Mouse (Mus musculus) gastrocnemius, adult 8-10 months (tissue): Measurements from ENCODE around the gene Trpm3. TPM values are rescaled to one million over a fixed set of nuclear protein-coding genes. Genes with fewer than 3 reads are reported as not detected.
A peak's percentile ranks its signal among the peaks of the same experiment; 100 is the strongest.
"Not testable (repeated sequence)": the region's sequence is repeated elsewhere in the genome, so short reads cannot be mapped to it uniquely, and the experiment has no call there.

Experiments
- DNase-seq, 2 experiments: peaks; one replicate each; pipeline ENCODE4 v3.0.0; 2022; ENCODE audit warnings: low spot score in 2 of 2
- total RNA-seq, 4 experiments: library from RNA; stranded (reverse); gene quantifications; 2 replicates each; pipeline ENCODE4 v1.2.4; 2022

Gene Trpm3
- total RNA-seq, 4 experiments from 2014 or later = 0.24 to 0.63 (median 0.40) TPM

GRCm38 (mm10) chr19:22842697-22843096 is 703.9 kb downstream of the Trpm3 start:
- DNase-seq = no peak

- no peak for DNase-seq
Observed at GRCm38 (mm10) chr19:22847696-22848095, 708.9 kb downstream of the Trpm3 start.

DNA sequence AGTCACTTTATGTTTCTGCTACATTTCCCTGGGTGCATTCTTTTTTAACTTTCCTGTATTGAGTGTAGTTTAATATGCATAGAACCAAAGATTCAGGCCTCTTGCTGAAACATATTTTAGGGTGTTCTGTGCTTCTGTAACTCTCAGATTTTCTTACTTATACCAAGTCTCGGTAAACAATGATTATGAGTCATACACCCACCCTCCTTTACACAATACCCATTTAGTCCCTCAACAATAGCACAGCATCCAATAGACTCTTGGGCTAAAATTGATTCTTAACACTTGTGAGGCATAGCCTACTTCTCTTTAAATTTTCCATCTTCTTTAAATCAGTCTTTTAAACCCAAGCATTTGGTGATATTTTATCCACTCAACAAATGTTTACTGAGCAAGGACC is 709.4 kb downstream of the Trpm3 start:
- no peak for DNase-seq

GRCm38 (mm10) chr19:22848783-22849576 is 710.1 kb downstream of the Trpm3 start:
- no peak for DNase-seq

- not testable (repeated sequence) for DNase-seq
Observed at GRCm38 (mm10) chr19:22851423-22851822, 712.6 kb downstream of the Trpm3 start.

DNA sequence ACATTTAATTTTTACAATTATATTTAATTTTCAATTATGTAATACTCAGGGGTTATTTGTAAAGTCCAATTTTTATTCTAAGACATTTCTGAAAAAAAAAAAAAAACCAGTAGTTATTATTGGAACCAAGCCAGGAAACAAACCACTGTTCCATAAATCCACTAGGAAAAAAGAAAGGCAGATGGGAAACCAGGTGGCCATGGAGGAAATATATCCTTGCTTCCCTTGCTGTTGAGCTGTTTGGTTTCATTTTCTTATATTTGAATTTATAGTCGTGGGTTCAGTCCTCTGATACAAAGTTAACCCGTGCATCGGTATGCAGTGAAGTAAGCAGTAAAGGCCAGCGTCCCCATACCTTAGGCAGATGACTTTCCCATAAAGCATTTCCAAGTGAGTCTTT is 720.8 kb downstream of the Trpm3 start:
- no peak for DNase-seq

DNA sequence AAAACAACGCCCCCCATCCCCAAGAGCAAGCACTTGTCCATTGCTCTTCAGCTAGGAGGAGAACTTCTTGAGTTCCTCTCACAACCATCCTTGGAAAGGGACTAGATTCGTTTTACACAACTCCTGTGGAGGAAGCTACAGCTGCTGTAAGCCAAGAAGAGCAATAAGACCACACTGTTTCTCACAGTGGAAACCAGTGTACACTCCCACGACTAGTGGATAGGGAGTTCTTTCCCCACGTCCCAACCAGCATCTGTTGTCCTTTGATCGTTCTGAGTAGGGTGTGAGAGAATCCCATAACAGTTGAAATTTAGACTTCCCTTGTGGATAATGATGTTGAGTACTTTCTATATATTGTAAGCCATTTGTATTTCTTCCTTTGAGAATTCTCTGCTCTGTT is 728.6 kb downstream of the Trpm3 start:
- no peak for DNase-seq

- no peak for DNase-seq
Observed at GRCm38 (mm10) chr19:22869853-22870252, 731.0 kb downstream of the Trpm3 start.

DNA sequence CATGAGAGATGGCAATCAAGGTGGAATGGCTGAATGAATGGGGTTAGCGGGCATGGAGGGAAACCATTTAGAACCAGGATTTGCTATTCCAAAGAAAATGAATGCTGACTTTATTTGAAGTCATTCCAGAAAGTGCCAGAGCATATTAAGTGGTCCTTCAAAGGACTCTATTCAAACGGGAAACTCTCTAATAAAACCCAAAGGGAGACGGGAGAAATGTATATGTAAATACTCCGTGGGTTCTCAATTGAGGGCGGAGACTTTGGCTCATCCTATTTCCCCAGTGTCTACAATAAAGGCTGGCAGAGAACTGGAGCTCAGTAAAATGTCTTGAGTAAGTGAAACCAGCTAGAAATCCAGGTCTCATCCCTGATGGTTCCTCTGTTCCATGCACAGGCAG is 733.6 kb downstream of the Trpm3 start:
- DNase-seq = no peak

DNA sequence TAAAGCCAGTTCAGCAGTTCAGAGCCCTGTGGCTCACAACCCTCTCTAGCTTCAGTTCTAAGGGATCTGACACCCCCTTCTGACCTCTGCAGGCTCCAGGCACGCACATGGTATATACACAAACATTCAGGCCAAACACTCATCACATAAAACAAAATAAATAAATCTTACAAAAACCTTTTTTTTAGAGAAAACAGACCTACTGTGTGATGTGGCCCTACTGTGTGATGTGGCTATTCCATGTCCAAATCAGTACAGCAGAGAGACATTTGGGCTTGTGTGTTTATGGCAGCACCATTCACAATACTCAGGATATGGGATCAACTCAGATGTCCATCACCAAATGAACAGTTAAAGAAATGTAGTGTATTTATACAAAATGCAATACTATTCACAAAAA is 741.4 kb downstream of the Trpm3 start:
- DNase-seq = no peak

- no peak for DNase-seq
Observed at GRCm38 (mm10) chr19:22882670-22883111, 743.8 kb downstream of the Trpm3 start.

GRCm38 (mm10) chr19:22883154-22883553 is 744.3 kb downstream of the Trpm3 start:
- DNase-seq = no peak

DNA sequence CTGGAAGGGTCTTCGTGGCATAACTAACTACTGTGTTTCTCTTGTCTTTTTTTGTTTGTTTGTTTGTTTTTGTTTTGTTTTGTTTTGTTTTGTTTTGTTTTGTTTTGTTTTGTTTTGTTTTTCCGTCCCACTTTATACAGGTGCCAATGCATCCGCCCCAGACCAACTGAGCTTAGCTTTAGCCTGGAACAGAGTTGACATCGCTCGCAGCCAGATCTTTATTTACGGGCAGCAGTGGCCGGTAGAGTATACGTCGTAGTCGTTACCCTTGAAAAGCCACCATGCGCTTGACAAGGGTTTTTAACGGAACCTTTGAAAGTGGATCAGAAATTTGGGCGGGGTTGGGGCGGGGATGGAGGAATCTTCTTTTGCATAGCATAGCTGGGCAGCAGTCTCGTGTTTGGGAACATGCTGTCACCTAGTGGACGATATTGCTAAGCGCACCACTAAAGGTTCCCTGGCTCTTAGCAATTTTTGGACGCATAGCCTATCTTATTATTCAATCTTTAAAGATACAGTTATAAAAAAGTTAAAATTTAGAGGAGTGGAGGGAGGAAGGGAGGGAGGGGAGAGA is 745.0 kb downstream of the Trpm3 start:
- DNase-seq = no peak

GRCm38 (mm10) chr19:22884357-22884756 is 745.5 kb downstream of the Trpm3 start:
- no peak for DNase-seq

DNA sequence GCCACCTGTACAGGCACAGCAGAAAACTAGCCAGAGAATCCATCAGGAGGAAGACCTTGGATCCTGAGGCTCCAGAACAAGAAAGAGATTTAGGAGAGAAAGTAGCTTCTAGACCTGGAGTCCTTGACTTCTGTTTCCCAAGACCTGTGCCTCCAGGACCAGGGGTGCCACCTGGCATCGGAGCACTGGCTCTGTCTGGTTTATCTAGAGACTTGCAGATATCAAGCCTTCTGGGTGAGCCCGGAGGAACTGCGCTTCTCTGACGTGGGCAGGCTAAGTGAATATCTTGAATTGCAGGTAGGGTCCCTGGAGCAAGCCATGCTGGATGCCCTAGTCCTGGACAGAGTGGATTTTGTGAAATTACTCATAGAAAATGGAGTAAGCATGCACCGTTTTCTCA is 746.2 kb downstream of the Trpm3 start:
- DNase-seq = no peak

DNA sequence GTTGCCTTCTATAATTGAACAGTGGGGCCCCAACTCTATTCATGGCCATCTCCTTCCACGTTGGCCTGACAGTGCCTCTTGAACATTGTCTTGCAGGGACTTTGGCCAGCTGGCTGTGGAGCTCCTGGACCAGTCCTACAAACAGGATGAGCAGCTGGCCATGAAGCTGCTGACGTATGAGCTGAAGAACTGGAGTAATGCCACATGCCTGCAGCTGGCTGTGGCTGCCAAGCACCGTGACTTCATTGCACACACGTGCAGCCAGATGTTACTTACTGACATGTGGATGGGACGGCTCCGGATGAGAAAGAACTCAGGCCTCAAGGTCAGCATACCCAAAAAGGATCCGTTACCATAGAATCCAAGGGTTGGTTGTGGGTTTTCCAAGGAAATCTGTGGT is 763.0 kb downstream of the Trpm3 start:
- peak; percentile 51 to 55 for DNase-seq

- DNase-seq = no peak
Observed at GRCm38 (mm10) chr19:22902386-22902785, 763.5 kb downstream of the Trpm3 start.

DNA sequence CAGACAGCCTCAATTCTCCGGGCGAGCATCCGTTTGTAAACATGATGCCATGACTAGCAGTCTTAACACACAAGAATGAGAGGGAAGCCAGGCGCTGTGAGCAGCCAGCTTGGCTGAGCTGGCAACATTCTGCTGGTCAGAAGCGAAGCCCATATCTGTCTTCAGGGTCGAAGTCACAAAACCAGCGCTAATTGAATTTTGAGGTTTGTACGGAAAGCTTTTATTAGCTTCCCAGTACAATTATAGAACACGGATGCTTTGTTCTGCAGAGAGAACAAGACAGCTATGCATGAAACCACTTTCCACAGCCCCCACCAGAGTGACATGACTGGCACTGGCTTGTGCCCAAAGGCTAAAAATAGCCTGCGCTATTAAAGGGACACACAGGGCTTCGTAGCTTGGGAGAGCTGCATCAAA is 766.2 kb downstream of the Trpm3 start:
- peak in 1 of 2 experiments; percentile 59 for DNase-seq

DNA sequence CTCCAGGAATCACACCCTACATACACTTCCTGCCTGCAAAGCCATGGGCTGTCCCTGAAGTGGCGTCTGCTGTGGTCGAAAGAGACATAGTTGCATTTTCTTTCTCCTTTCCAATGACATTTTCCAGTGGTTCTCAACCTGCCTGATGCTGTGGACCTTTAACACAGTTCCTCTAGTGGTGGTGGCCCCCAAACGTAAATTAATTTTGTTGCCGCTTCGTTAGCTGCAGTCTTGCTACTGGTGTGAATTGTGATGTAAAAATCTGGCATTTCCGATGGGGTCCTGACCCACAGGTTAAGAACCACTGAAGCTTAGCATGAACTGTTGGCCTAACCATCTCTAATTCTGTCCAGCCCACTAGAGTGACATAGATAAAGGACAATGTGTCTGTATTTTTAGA is 771.8 kb downstream of the Trpm3 start:
- DNase-seq = no peak

DNA sequence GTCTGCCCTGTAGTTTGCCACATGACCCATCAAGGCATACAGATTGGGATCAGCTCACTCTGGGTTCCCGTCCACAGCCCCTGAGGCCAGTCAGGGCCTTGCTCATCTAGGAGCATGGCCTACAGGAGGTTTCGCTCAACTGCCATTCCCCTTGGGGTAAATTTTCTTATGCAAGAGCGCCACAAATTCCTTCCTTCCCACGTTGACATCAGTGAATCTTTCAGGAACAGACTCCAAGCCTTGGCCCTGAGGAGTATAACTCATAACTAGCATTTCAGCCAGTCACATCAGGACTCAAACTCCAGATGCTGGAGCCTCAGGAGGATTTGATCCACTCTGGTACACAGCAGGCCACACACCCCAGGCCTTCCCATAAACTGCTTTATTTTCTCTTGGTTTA is 774.1 kb downstream of the Trpm3 start:
- DNase-seq = no peak

DNA sequence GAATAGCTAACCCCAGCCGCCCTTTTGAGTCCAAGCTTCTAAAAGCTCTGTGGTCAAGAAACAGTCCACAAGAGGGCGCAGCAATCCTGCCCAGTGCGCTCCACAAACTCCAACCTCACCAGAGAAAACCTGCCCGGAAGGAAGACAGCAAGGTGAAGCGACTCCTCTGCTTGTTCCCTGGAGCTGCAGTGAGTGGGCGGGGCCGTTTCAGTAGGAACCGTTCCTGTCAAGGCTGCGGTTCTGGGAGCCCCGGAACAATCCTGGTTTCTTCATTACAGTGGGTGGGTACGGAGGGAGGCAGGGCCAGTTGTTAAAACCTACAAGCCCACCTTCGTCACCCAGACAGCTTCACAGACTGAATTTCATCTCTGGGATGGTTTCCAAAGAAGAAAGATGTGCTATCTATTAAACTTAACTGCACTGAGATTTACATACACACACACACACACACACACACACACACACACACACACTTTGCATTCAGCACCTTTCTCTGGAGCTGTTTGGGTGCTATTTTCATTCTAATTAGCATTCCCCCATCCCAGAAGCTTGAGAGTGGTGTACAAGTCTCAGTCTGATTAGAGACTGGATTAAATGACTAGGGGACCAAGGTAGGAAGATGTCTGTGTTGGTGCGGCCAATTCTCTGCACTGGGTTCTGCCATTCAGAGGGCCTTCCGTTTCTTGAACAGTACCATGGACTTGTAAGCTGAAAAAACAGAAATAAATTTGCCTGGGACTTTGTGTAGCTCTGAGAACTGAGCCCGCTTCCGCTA is 777.2 kb downstream of the Trpm3 start:
- peak; percentile 76 to 78 for DNase-seq

GRCm38 (mm10) chr19:22916643-22917344 is 777.9 kb downstream of the Trpm3 start:
- peak; percentile 99 for DNase-seq
